Mouse (Mus musculus): ENCODE results near the gene Srsf4.

- TF ChIP-seq CTCF (IDR thresholded peaks at IDR 0.05; ENCODE audit: low read depth, low read length) (no peak), GATA1 (IDR thresholded peaks at IDR 0.05; ENCODE audit: borderline replicate concordance, low read length) (no peak), TAL1 (conservative IDR thresholded peaks at IDR 0.05; ENCODE audit: low read depth, low read length) (no peak), GATA2 (IDR thresholded peaks at IDR 0.05; ENCODE audit: borderline replicate concordance, low read depth, low read length) (no peak)
Measured at GRCm38 (mm10) chr4:131824939-131825338, 48.5 kb upstream of the Srsf4 start.

All from G1E (cell line).